Mouse (Mus musculus) liver, embryonic 14.5 days (tissue): ENCODE data around the gene Rabep2.

ENCODE experiments used
- CTCF ChIP-seq: IDR thresholded peaks from 2 replicates; pipeline ENCODE4 v1.5.1; 2016; ENCODE audit warnings: antibody characterized with exemption, low read depth, control low read depth
- EP300 ChIP-seq: IDR thresholded peaks from 2 replicates; pipeline ENCODE4 v1.6.1; 2016; ENCODE audit warnings: antibody characterized with exemption, low read depth

GRCm38 (mm10) chr7:126471361-126471760 is 42.8 kb downstream of the Rabep2 start:
- TF ChIP-seq CTCF (no peak), EP300 (no peak)
